In the genomic region with DNA sequence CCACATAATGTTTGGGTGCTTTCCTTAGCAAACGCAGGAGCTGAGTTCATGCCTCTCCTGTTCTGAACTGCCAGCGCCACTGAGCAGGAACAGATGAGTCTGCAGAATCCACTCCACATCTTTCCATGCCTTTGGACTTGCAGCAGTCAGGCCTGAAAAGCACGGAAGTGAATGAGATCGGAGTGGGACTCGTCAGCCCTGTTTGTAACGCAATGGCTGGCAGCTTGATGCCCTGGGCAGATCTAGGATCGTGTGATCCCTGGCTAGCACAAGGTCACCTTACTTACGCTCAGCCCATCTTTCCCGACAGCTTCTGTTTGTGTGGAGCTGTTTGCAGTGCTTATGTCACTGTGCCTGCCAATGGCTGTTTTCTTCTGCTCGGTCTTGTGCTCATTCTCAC, we compare ENCODE assay signal across 14 mouse cellular contexts.
DNase-seq lines count a peak whose midpoint lies in the region; ATAC-seq and TF ChIP-seq lines count a peak whose summit lies in the region.
"Had no signal": no experiment of that assay in that cellular context is flagged by ENCODE, and none has a peak within 500 bp of the region (broad histone marks: within the 10 kb centered on the region; RNA-seq: fewer than 3 reads in every experiment).

No protein-coding gene starts in this region.

- no peak overlapping the region for H3K27ac ChIP-seq in forebrain, postnatal 0 days (ENCODE audit: low read depth, low read length)
- H3K27ac ChIP-seq in forebrain, embryonic 14.5 days (ENCODE audit: low read depth, low read length): no peak overlapping the region
- H3K27ac ChIP-seq in midbrain, embryonic 13.5 days: peak overlapping the region; percentile 25; the same call in 1 of the 2 replicates
- no peak overlapping the region for H3K27ac ChIP-seq in midbrain, embryonic 11.5 days (ENCODE audit: low read depth, low read length)
- H3K27ac ChIP-seq in hindbrain, embryonic 15.5 days (replicated peaks): peak overlapping the region; percentile 66
- H3K27ac ChIP-seq in neural tube, embryonic 15.5 days (replicated peaks): peak overlapping the region; percentile 38
- H3K27ac ChIP-seq: embryonic facial prominence, embryonic 13.5 days; heart, embryonic 15.5 days had no signal

- no peaks in the 10 kb centered on the region for H3K9me3 ChIP-seq in forebrain, postnatal 0 days (ENCODE audit: low read length)
- H3K9me3 ChIP-seq in forebrain, embryonic 14.5 days (replicated peaks; ENCODE audit: control insufficient read depth, low read length): no peaks in the 10 kb centered on the region
- no peaks in the 10 kb centered on the region for H3K9me3 ChIP-seq in midbrain, embryonic 13.5 days
- H3K9me3 ChIP-seq in midbrain, embryonic 11.5 days (ENCODE audit: control insufficient read depth, low read length): no peaks in the 10 kb centered on the region
- H3K9me3 ChIP-seq in hindbrain, embryonic 15.5 days: no peaks in the 10 kb centered on the region
- no peaks in the 10 kb centered on the region for H3K9me3 ChIP-seq in neural tube, embryonic 15.5 days (replicated peaks)
- H3K9me3 ChIP-seq: embryonic facial prominence, embryonic 13.5 days; heart, embryonic 15.5 days had no signal

- no peak overlapping the region for H3K4me2 ChIP-seq in forebrain, postnatal 0 days (ENCODE audit: low read depth)
- no peak overlapping the region for H3K4me2 ChIP-seq in forebrain, embryonic 14.5 days (ENCODE audit: low read length)
- no peak overlapping the region for H3K4me2 ChIP-seq in midbrain, embryonic 13.5 days (replicated peaks)
- no peak overlapping the region for H3K4me2 ChIP-seq in midbrain, embryonic 11.5 days
- 0 out of 2 replicates have a peak overlapping the region, but pooled peaks have one; percentile 2 for H3K4me2 ChIP-seq in hindbrain, embryonic 15.5 days
- no peak overlapping the region for H3K4me2 ChIP-seq in neural tube, embryonic 15.5 days
- H3K4me2 ChIP-seq: embryonic facial prominence, embryonic 13.5 days; heart, embryonic 15.5 days had no signal

- 42% methylated on average over 10 of the region's 10 CpGs for WGBS in forebrain, postnatal 0 days
- WGBS in forebrain, embryonic 14.5 days: 51% methylated on average over 10 of the region's 10 CpGs
- WGBS in midbrain, embryonic 13.5 days: 57% methylated on average over 10 of the region's 10 CpGs
- 63% methylated on average over 10 of the region's 10 CpGs for WGBS in midbrain, embryonic 11.5 days
- WGBS in hindbrain, embryonic 15.5 days: 49% methylated on average over 10 of the region's 10 CpGs
- WGBS in neural tube, embryonic 15.5 days: 52% methylated on average over 10 of the region's 10 CpGs

- no peaks in the 10 kb centered on the region for H3K27me3 ChIP-seq in forebrain, postnatal 0 days (ENCODE audit: insufficient read depth, low read length)
- no peaks in the 10 kb centered on the region for H3K27me3 ChIP-seq in forebrain, embryonic 14.5 days (replicated peaks; ENCODE audit: control insufficient read depth, insufficient read depth, low read length)
- H3K27me3 ChIP-seq in midbrain, embryonic 13.5 days: no peaks in the 10 kb centered on the region
- no peaks in the 10 kb centered on the region for H3K27me3 ChIP-seq in midbrain, embryonic 11.5 days (ENCODE audit: control insufficient read depth, insufficient read depth, low read length)
- no peaks in the 10 kb centered on the region for H3K27me3 ChIP-seq in hindbrain, embryonic 15.5 days
- no peaks in the 10 kb centered on the region for H3K27me3 ChIP-seq in neural tube, embryonic 15.5 days (replicated peaks)
- H3K27me3 ChIP-seq: embryonic facial prominence, embryonic 13.5 days; heart, embryonic 15.5 days had no signal

- H3K9ac ChIP-seq in forebrain, postnatal 0 days: no peak overlapping the region
- H3K9ac ChIP-seq in forebrain, embryonic 14.5 days (ENCODE audit: low read length): no peak overlapping the region
- no peak overlapping the region for H3K9ac ChIP-seq in midbrain, embryonic 13.5 days (replicated peaks)
- no peak overlapping the region for H3K9ac ChIP-seq in midbrain, embryonic 11.5 days (ENCODE audit: low read length)
- H3K9ac ChIP-seq in hindbrain, embryonic 15.5 days: no peak overlapping the region
- no peak overlapping the region for H3K9ac ChIP-seq in neural tube, embryonic 15.5 days (replicated peaks)
- H3K9ac ChIP-seq: embryonic facial prominence, embryonic 13.5 days; heart, embryonic 15.5 days; liver, postnatal 0 days had no signal

- no peak for DNase-seq in forebrain, postnatal 0 days
- DNase-seq in forebrain, embryonic 14.5 days (ENCODE audit: low spot score): no peak
- no peak for DNase-seq in midbrain, embryonic 11.5 days (ENCODE audit: low spot score, missing footprints)
- DNase-seq in thymus, postnatal 4 days: no peak
- DNase-seq: adrenal gland, adult 8-10 months; cerebellum, postnatal 36 days; kidney, adult 9 months; liver, postnatal 0 days; lung, postnatal 4 days had no signal

- TF ChIP-seq CTCF in forebrain, postnatal 0 days (IDR thresholded peaks at IDR 0.05; ENCODE audit: low read depth): no peak

- H3K4me3 ChIP-seq in forebrain, postnatal 0 days (ENCODE audit: low read depth, low read length): no peak overlapping the region
- H3K4me3 ChIP-seq in forebrain, embryonic 14.5 days (ENCODE audit: low read depth, low read length): no peak overlapping the region
- no peak overlapping the region for H3K4me3 ChIP-seq in midbrain, embryonic 13.5 days (replicated peaks)
- H3K4me3 ChIP-seq in midbrain, embryonic 11.5 days (ENCODE audit: low read depth, low read length): no peak overlapping the region
- H3K4me3 ChIP-seq in hindbrain, embryonic 15.5 days: no peak overlapping the region
- H3K4me3 ChIP-seq in neural tube, embryonic 15.5 days (replicated peaks): no peak overlapping the region
- H3K4me3 ChIP-seq: embryonic facial prominence, embryonic 13.5 days; heart, embryonic 15.5 days had no signal

- peak; percentile 58; the same call in 1 of the 2 replicates for ATAC-seq in forebrain, postnatal 0 days
- ATAC-seq in forebrain, embryonic 14.5 days: no peak
- no peak for ATAC-seq in midbrain, embryonic 13.5 days
- ATAC-seq in midbrain, embryonic 11.5 days (ENCODE audit: low FRiP score): no peak
- peak; percentile 68 for ATAC-seq in hindbrain, embryonic 15.5 days (ENCODE audit: low FRiP score, low read depth)
- no peak for ATAC-seq in neural tube, embryonic 15.5 days (ENCODE audit: low FRiP score)
- ATAC-seq: liver, postnatal 0 days had no signal

- no peaks in the 10 kb centered on the region for H3K36me3 ChIP-seq in forebrain, postnatal 0 days (ENCODE audit: insufficient read depth)
- H3K36me3 ChIP-seq in forebrain, embryonic 14.5 days (ENCODE audit: control insufficient read depth, insufficient read depth, low read length): no peaks in the 10 kb centered on the region
- no peaks in the 10 kb centered on the region for H3K36me3 ChIP-seq in midbrain, embryonic 13.5 days
- no peaks in the 10 kb centered on the region for H3K36me3 ChIP-seq in midbrain, embryonic 11.5 days (ENCODE audit: control insufficient read depth, insufficient read depth, low read length)
- no peaks in the 10 kb centered on the region for H3K36me3 ChIP-seq in hindbrain, embryonic 15.5 days
- H3K36me3 ChIP-seq in neural tube, embryonic 15.5 days: no peaks in the 10 kb centered on the region
- H3K36me3 ChIP-seq: embryonic facial prominence, embryonic 13.5 days; heart, embryonic 15.5 days had no signal

- no peaks in the 10 kb centered on the region for H3K4me1 ChIP-seq in forebrain, postnatal 0 days (ENCODE audit: insufficient read depth)
- no peaks in the 10 kb centered on the region for H3K4me1 ChIP-seq in forebrain, embryonic 14.5 days (ENCODE audit: control insufficient read depth, insufficient read depth, low read length)
- H3K4me1 ChIP-seq in midbrain, embryonic 13.5 days (replicated peaks): no peaks in the 10 kb centered on the region
- H3K4me1 ChIP-seq in midbrain, embryonic 11.5 days (ENCODE audit: control insufficient read depth, insufficient read depth, low read length): no peaks in the 10 kb centered on the region
- H3K4me1 ChIP-seq in hindbrain, embryonic 15.5 days (replicated peaks): peaks cover 6% of the 10 kb centered on the region; the same call in 1 of the 2 replicates
- peaks cover 6% of the 10 kb centered on the region; the same call in 1 of the 2 replicates for H3K4me1 ChIP-seq in neural tube, embryonic 15.5 days
- H3K4me1 ChIP-seq: embryonic facial prominence, embryonic 13.5 days; heart, embryonic 15.5 days had no signal

Comparison
In these comparisons a context has a peak if more than half of its experiments do, and no peak if none do; other contexts are left out.
1. ATAC-seq: peak in forebrain, postnatal 0 days (single experiment) and hindbrain, embryonic 15.5 days (single experiment); none in forebrain, embryonic 14.5 days (single experiment), midbrain, embryonic 13.5 days (single experiment), midbrain, embryonic 11.5 days (single experiment) and neural tube, embryonic 15.5 days (single experiment).
2. H3K27ac ChIP-seq: peak in midbrain, embryonic 13.5 days (single experiment), hindbrain, embryonic 15.5 days (single experiment) and neural tube, embryonic 15.5 days (single experiment); none in forebrain, postnatal 0 days (single experiment), forebrain, embryonic 14.5 days (single experiment) and midbrain, embryonic 11.5 days (single experiment).